Mouse (Mus musculus) ES-Bruce4 (cell line): ENCODE measurements around the gene Gm20521.

Experiments
- CTCF ChIP-seq: IDR thresholded peaks from one replicate; pipeline ENCODE4 v1.8.1; 2011; ENCODE audit warnings: low read depth, low read length
- EP300 ChIP-seq: IDR thresholded peaks from 2 replicates; pipeline ENCODE4 v1.6.1; 2011; ENCODE audit warnings: low read depth, low read length; ENCODE audit not compliant: insufficient read depth
- POLR2A ChIP-seq: IDR thresholded peaks from one replicate; pipeline ENCODE4 v1.8.1; 2011; ENCODE audit warnings: low read length; ENCODE audit not compliant: insufficient read depth

DNA sequence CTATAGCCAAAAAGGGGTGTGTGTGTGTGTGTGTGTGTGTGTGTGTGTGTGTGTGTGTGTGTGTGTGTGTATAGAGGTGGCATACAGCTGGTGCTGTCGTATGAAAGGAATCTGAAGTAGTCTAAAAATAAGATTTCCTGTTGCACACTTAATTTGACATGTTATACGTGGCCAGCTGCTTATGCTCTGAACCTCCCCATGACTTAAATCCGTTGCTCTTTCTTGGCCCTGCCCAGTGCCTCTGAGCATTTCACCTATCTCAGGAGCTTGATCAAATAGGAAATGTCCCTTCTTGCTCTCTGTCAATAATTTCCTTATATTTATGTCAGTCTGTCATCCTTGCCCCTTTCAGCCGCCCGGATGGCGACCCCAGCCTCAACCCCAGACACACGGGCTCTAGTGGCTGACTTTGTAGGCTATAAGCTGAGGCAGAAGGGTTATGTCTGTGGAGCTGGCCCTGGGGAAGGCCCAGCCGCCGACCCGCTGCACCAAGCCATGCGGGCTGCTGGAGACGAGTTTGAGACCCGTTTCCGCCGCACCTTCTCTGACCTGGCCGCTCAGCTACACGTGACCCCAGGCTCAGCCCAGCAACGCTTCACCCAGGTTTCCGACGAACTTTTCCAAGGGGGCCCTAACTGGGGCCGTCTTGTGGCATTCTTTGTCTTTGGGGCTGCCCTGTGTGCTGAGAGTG, 926 bp downstream of the Gm20521 start:
- TF ChIP-seq EP300 (no peak), POLR2A (no peak), CTCF (no peak)
